Mouse (Mus musculus): ENCODE results near the gene Frem2.

Gene Frem2

DNA sequence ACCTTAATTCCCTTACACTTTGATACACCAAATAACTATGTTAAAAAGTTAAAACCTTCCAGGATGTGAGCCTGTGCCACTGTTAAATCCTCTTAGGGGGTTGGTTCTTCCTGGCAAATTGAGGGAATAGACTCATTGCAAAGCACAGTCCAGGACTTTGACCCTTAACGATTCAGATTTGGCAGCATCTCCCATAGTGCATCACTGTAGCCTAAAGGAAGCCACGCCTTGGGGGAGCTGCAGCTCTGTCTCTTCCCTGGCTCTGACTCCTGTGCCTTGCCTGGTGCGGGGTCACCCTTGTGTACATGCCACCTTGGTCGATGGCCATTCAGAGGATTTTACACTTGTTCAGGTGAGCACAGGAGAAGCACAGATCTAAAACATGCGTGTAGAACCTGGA, 187.5 kb downstream of the Frem2 start:
- no peak for DNase-seq (ENCODE audit: extremely low spot score, low spot score)

- DNase-seq (ENCODE audit: extremely low spot score, low spot score) = no peak
These were observed 189.8 kb downstream of the Frem2 start for GRCm38 (mm10) chr3:53467356-53467755.

DNA sequence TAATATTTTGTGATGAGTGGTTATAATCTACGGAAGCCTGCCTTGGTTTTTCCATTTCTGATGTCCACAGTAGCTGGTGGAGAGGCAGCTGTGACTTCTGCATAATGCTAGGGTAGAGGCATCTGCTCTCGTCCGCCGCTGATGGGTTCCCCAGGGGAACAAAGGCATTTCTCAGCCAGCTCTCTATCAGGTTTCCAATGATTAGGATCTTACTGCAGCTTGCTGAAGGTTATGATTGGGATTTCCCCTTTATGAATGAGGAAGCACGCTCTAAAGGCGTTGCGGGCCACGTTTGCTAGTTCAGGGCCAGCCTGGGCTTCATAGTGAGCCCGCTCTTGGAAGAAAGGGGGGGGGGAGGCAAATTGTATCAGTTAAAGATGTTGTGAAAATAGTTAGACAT, 190.7 kb downstream of the Frem2 start:
- no peak for DNase-seq (ENCODE audit: extremely low spot score, low spot score)

- DNase-seq (ENCODE audit: extremely low spot score, low spot score) = no peak
These were observed 191.8 kb downstream of the Frem2 start for GRCm38 (mm10) chr3:53465330-53465729.

- DNase-seq (ENCODE audit: extremely low spot score, low spot score) = peak; percentile 33
These were observed 192.9 kb downstream of the Frem2 start for GRCm38 (mm10) chr3:53464146-53464698.

Data from neural tube, embryonic 10.5 days (tissue).